Mouse (Mus musculus): Measurements from ENCODE around the gene Cldn15. TPM values are rescaled to one million over a fixed set of nuclear protein-coding genes. Genes with fewer than 3 reads are reported as not detected.
"Not testable (repeated sequence)": the region's sequence is repeated elsewhere in the genome, so short reads cannot be mapped to it uniquely, and the experiment has no call there.

Gene Cldn15
- polyA plus RNA-seq, 1 experiment, result 5.1 TPM

DNA sequence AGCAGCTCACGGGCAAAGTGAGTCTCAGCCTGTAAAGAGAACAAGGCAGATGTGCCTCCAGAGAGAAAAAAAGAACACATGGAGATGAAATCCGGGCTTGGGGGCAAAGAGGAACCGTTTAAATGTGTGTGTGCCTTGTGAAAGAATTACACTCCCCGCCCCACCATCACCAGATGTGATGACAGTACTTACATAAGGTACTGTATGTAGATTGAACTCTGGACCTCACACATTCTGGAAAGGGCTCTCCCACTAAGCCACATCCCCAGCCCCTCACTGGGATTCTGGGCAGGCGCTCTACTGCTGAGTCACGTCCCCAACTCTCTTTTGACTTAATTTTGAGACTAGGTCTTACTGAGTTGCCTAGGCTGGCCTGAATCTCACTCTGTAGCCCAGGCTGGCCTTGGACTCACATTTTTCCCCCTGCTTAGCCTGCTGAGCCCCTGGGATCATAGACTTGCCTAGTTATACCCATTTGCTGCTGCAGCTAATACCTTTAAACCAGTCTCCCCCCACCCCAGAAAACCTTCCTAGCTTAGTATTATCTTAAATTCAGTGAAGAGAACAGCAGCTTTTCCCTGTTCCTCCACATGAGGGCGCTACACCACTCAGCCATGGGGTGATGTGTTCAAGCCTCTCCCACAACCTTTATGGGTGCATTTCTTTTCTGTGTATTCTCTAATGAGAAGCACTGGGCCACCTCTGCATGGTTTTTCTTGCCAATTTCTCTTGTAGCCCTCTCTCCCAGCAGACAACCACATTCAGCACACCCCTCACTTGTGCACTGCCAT is 30.3 kb upstream of the Cldn15 start:
- no peaks in the 10 kb centered on the region for H3K79me3 ChIP-seq (ENCODE audit: low read depth)
- TF ChIP-seq FOSL1 (IDR thresholded peaks at IDR 0.05; ENCODE audit: insufficient read depth, low read length, poor library complexity, severe bottlenecking), result no peak
- no peak for TF ChIP-seq MYOD1 (IDR thresholded peaks at IDR 0.05; ENCODE audit: control insufficient read depth, insufficient read length, low read depth)
- no peak for TF ChIP-seq MAX (IDR thresholded peaks at IDR 0.05)
- TF ChIP-seq CEBPB (IDR thresholded peaks at IDR 0.05; ENCODE audit: low read depth), result no peak
- no peak for TF ChIP-seq MYOG (IDR thresholded peaks at IDR 0.05; ENCODE audit: control insufficient read depth, extremely low read depth, insufficient read length)
- no peak for TF ChIP-seq USF1 (IDR thresholded peaks at IDR 0.05; ENCODE audit: low read depth)
- TF ChIP-seq CTCF (IDR thresholded peaks at IDR 0.05; ENCODE audit: control insufficient read depth, insufficient read depth, insufficient read length), result no peak
- no peak overlapping the region for H3K4me3 ChIP-seq (ENCODE audit: insufficient read depth, poor library complexity, severe bottlenecking)

DNA sequence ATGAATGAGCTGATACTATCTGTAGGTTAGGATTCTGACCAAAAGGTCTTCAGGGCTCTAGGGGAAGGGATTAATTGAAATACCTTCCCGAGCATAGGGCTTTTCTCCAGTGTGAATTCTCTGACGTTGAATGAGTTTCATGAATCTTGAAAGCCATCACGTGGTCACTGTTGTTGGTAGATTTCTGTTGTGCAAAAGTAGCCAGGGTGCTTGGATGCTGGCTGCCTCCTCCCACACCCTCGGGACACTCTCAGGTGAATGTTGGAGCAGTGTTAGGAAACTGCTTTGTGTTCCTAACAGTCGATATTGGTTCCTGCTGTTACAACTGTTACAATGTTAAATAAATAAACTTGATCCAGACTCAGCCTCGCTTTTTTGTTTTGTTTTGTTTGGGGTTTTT is 29.7 kb upstream of the Cldn15 start:
- no peaks in the 10 kb centered on the region for H3K27me3 ChIP-seq (ENCODE audit: control insufficient read depth, insufficient read depth, insufficient read length)
- H3K4me3 ChIP-seq (ENCODE audit: insufficient read depth, poor library complexity, severe bottlenecking), result no peak overlapping the region
- TF ChIP-seq MYOG (IDR thresholded peaks at IDR 0.05; ENCODE audit: control insufficient read depth, extremely low read depth, insufficient read length) (no peak), CTCF (IDR thresholded peaks at IDR 0.05; ENCODE audit: control insufficient read depth, insufficient read depth, insufficient read length) (no peak), FOSL1 (IDR thresholded peaks at IDR 0.05; ENCODE audit: insufficient read depth, low read length, poor library complexity, severe bottlenecking) (no peak), MAX (IDR thresholded peaks at IDR 0.05) (no peak), CEBPB (IDR thresholded peaks at IDR 0.05; ENCODE audit: low read depth) (no peak), USF1 (IDR thresholded peaks at IDR 0.05; ENCODE audit: low read depth) (no peak)
- no peaks in the 10 kb centered on the region for H3K79me2 ChIP-seq (ENCODE audit: control insufficient read depth, insufficient read depth)
- H3K36me3 ChIP-seq (ENCODE audit: control insufficient read depth, insufficient read depth), result no peaks in the 10 kb centered on the region
- H3ac ChIP-seq (ENCODE audit: control insufficient read depth, insufficient read length, low read depth), result no peak overlapping the region
- H3K79me3 ChIP-seq (ENCODE audit: low read depth), result no peaks in the 10 kb centered on the region

More for the DNA sequence above, 30.3 kb upstream of the Cldn15 start:
- H3K79me2 ChIP-seq (ENCODE audit: control insufficient read depth, insufficient read depth), result no peaks in the 10 kb centered on the region
- H3K27me3 ChIP-seq (ENCODE audit: control insufficient read depth, insufficient read depth, insufficient read length), result no peaks in the 10 kb centered on the region
- H3K36me3 ChIP-seq (ENCODE audit: control insufficient read depth, insufficient read depth), result no peaks in the 10 kb centered on the region
- no peak overlapping the region for H3ac ChIP-seq (ENCODE audit: control insufficient read depth, insufficient read length, low read depth)

DNA sequence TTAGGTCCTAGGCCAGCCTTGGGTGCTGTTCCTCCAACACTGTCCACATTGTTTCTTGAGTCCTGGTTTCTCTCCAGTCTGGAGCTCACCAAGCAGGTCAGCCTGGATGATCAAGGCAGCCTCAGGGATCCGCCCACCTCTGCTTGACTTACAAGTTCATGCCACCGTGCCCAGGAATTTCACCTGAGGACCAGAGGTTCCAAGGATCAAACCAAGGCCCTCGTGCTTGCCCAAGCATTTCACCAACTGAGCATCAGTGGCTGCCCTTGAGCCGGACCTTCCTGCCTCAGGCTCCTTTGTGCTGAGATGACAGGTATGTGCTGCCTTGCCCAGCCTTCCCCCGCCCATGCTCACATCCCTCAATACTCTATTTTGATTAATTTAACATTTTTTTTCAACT is 28.8 kb upstream of the Cldn15 start:
- Histone ChIP-seq H3K36me3 (ENCODE audit: control insufficient read depth, insufficient read depth) (no peaks in the 10 kb centered on the region), H3K4me3 (ENCODE audit: insufficient read depth, poor library complexity, severe bottlenecking) (no peak overlapping the region), H3K79me3 (ENCODE audit: low read depth) (no peaks in the 10 kb centered on the region), H3ac (ENCODE audit: control insufficient read depth, insufficient read length, low read depth) (no peak overlapping the region), H3K79me2 (ENCODE audit: control insufficient read depth, insufficient read depth) (no peaks in the 10 kb centered on the region), H3K27me3 (ENCODE audit: control insufficient read depth, insufficient read depth, insufficient read length) (no peaks in the 10 kb centered on the region)
- TF ChIP-seq CEBPB (IDR thresholded peaks at IDR 0.05; ENCODE audit: low read depth), result no peak
- no peak for TF ChIP-seq MYOG (IDR thresholded peaks at IDR 0.05; ENCODE audit: control insufficient read depth, extremely low read depth, insufficient read length)

DNA sequence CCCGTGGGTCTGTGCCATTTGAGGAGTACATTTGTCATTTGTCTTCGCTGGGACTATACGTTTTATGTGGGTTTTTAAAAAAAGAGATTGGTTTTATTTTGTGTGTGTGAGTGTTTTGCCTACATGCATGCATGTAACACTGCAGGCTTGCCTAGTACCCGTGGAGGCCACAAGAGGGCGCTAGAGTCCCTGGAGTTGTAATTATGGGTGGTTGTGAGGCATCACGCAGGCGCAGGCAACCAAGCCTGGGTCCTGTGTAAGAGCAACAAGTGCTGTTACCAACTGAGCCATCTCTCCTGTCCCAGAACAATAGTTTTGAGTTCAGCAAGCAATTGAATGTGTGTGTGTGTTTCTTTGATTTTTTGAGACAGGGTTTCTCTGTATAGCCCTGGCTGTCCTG is 27.1 kb upstream of the Cldn15 start:
- no peaks in the 10 kb centered on the region for H3K36me3 ChIP-seq (ENCODE audit: control insufficient read depth, insufficient read depth)
- no peak overlapping the region for H3K4me3 ChIP-seq (ENCODE audit: insufficient read depth, poor library complexity, severe bottlenecking)
- H3ac ChIP-seq (ENCODE audit: control insufficient read depth, insufficient read length, low read depth), result no peak overlapping the region
- TF ChIP-seq MYOG (IDR thresholded peaks at IDR 0.05; ENCODE audit: control insufficient read depth, extremely low read depth, insufficient read length) (no peak), USF1 (IDR thresholded peaks at IDR 0.05; ENCODE audit: low read depth) (no peak), MYOD1 (IDR thresholded peaks at IDR 0.05; ENCODE audit: control insufficient read depth, insufficient read length, low read depth) (no peak), FOSL1 (IDR thresholded peaks at IDR 0.05; ENCODE audit: insufficient read depth, low read length, poor library complexity, severe bottlenecking) (no peak), CTCF (IDR thresholded peaks at IDR 0.05; ENCODE audit: control insufficient read depth, insufficient read depth, insufficient read length) (no peak), MAX (IDR thresholded peaks at IDR 0.05) (no peak), CEBPB (IDR thresholded peaks at IDR 0.05; ENCODE audit: low read depth) (no peak)
- no peaks in the 10 kb centered on the region for H3K79me2 ChIP-seq (ENCODE audit: control insufficient read depth, insufficient read depth)
- no peaks in the 10 kb centered on the region for H3K27me3 ChIP-seq (ENCODE audit: control insufficient read depth, insufficient read depth, insufficient read length)
- no peaks in the 10 kb centered on the region for H3K79me3 ChIP-seq (ENCODE audit: low read depth)

DNA sequence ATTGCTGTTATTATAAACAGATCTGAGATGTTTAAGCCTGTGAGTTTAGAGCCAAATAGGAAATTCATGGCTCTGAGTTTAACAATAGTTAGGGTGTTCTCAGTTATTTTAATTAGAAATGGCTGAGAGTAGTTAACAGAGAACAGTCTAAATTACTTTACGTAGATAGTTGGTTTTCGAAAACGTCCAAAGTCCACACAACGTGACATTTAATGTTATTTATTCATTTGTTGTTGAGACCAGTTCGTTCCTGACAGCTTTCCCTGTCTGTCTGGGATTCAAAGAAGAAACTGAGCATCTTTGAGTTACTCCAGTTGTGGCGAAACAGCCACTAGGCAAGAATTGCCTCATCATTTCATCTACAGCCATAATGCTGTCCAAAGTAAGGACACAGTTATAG is 26.4 kb upstream of the Cldn15 start:
- H3K79me2 ChIP-seq (ENCODE audit: control insufficient read depth, insufficient read depth); H3ac ChIP-seq (ENCODE audit: control insufficient read depth, insufficient read length, low read depth); H3K79me3 ChIP-seq (ENCODE audit: low read depth); H3K27me3 ChIP-seq (ENCODE audit: control insufficient read depth, insufficient read depth, insufficient read length); H3K4me3 ChIP-seq (ENCODE audit: insufficient read depth, poor library complexity, severe bottlenecking); H3K36me3 ChIP-seq (ENCODE audit: control insufficient read depth, insufficient read depth): not testable (repeated sequence)

DNA sequence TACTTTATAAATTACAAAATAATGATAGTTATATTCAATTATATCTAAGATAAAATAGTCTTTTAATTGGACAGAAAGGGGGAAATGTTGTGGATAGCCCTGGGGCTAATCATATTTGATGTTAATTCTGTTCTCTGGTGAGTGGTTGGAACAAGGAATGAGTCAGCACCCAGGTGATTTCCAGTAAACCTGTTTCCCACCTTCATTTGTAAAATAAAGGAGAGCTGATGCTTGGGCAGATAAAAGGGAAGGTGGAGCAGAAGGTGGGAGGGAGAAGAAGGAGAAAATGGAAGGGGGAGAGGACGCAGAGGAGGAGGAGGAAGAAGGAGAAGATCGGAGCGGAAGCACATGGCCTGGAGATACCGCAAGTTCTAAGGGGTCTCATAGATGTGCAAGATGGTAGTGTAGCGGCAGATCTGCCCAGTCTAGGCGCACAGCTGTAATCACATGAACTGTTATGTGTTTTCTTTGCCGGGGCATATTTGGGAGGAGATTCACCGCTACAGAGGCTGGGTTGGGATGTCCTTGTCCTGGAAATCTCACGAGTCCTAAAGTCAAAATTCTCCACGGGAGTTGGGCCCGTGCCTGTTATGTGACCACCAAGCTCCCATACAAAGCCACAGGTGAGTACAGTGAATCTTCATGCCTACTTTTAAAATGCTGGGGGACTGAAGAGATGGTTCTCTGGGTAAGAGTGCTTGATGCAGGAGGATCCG is 25.4 kb upstream of the Cldn15 start:
- Histone ChIP-seq H3K27me3 (ENCODE audit: control insufficient read depth, insufficient read depth, insufficient read length) (no peaks in the 10 kb centered on the region), H3K4me3 (ENCODE audit: insufficient read depth, poor library complexity, severe bottlenecking) (no peak overlapping the region), H3K79me2 (ENCODE audit: control insufficient read depth, insufficient read depth) (no peaks in the 10 kb centered on the region), H3K79me3 (ENCODE audit: low read depth) (no peaks in the 10 kb centered on the region), H3ac (ENCODE audit: control insufficient read depth, insufficient read length, low read depth) (no peak overlapping the region), H3K36me3 (ENCODE audit: control insufficient read depth, insufficient read depth) (no peaks in the 10 kb centered on the region)
- TF ChIP-seq MYOD1 (IDR thresholded peaks at IDR 0.05; ENCODE audit: control insufficient read depth, insufficient read length, low read depth), result no peak
- no peak for TF ChIP-seq CEBPB (IDR thresholded peaks at IDR 0.05; ENCODE audit: low read depth)
- no peak for TF ChIP-seq MAX (IDR thresholded peaks at IDR 0.05)
- TF ChIP-seq CTCF (IDR thresholded peaks at IDR 0.05; ENCODE audit: control insufficient read depth, insufficient read depth, insufficient read length), result no peak
- no peak for TF ChIP-seq USF1 (IDR thresholded peaks at IDR 0.05; ENCODE audit: low read depth)
- TF ChIP-seq FOSL1 (IDR thresholded peaks at IDR 0.05; ENCODE audit: insufficient read depth, low read length, poor library complexity, severe bottlenecking), result no peak
- no peak for TF ChIP-seq MYOG (IDR thresholded peaks at IDR 0.05; ENCODE audit: control insufficient read depth, extremely low read depth, insufficient read length)

All from C2C12 (cell line).